Mouse (Mus musculus): ENCODE results near the gene Wiz. TPM values are rescaled to one million over a fixed set of nuclear protein-coding genes. Genes with fewer than 3 reads are reported as not detected.

Gene Wiz
- total RNA-seq, 2 experiments from 2014 or later = 52.3 to 53.2 TPM

DNA sequence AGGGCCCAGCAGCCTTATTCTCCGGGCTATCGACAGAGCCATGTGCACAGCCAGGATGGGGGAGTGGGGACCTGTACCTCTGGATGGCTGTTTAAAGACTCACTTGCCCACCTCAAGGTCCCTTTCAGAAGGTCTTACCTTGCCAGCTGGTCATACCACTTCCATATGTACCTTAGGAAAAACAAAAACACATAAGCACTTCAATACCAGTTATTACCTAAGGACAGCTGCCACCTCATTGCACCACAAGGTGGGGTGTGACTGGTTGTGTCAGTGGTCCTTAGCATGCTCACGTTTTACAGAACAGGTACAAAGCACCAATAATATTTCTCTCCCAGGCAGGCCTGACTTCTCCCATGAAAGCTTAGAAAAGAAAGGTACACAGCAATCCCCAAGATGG, 71.5 kb downstream of the Wiz start:
- no peak for DNase-seq (ENCODE audit: low spot score in 2 of 2)
- intact Hi-C loops (cut with DNase I) = no loop called here

DNA sequence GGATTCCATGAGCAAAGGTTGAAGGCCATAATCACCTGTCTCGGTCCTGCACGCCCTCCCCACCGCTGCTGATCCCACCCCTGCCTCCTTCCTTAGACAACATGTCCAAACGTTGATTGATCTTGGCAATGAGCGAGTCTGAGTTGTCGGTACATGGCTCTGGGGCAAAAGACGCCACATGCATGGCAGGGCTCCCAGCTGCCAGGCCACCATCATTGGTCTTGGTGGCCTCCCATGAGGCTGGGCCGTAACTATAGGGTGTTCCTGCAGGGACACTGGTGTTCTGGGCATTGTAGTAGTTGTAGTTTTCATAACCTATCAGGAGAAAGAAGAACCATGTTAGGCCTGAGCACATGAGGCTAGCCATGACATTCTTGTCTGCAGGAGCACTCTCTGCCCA, 72.2 kb downstream of the Wiz start:
- DNase-seq (ENCODE audit: low spot score in 2 of 2) = no peak
- intact Hi-C loops (cut with DNase I) = no loop called here

- intact Hi-C loops (cut with DNase I) = no loop called here
- no peak for DNase-seq (ENCODE audit: low spot score in 2 of 2)
Measured at GRCm38 (mm10) chr17:32315560-32315959, 73.7 kb downstream of the Wiz start.

- no peak for DNase-seq (ENCODE audit: low spot score in 2 of 2)
- intact Hi-C loops (cut with DNase I) = no loop called here
Measured at GRCm38 (mm10) chr17:32313892-32314291, 75.3 kb downstream of the Wiz start.

DNA sequence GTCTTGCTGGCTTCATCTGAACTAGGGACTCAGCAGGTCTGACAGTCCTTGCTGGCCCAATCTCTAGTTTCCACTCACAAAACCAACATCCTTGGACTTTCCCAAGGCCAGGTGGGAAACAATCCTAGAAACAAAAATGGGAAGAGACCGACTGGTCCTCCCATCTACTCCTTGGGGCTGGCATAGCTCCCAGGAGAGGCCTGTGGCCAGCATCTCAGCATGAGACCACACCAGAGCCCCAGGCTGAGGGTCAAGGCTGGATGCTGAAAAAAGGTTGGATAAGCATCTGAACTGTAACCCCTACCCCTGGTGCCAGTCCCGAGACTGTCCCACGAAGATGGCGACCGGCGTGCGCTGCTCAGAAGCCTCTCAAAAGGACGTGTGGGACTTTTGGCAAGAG, 76.4 kb downstream of the Wiz start:
- intact Hi-C loops (cut with DNase I) = no loop called here
- DNase-seq (ENCODE audit: low spot score in 2 of 2) = no peak

DNA sequence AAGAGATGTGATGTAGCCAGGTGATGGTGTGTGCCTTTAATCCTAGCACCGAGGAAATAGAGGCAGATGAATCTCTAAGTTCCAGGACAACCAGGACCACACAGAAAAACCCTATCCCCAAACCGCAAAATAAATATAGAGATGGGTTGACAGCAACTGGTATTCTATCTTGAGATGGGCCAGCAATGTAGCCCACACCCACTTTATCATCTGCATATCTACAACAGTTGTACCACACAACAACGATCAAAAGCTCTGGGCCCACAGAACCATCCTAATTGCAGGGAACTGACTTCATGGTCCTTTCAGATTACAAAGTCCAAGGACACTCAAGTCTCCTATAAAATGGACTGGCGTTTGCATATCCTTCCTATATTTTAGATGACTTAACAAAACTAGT, 81.3 kb downstream of the Wiz start:
- DNase-seq (ENCODE audit: low spot score in 2 of 2) = no peak
- intact Hi-C loops (cut with DNase I) = no loop called here

Small RNA genes lying within 50 kb of the gene (microRNA-seq; reads per million reads assigned to microRNA genes)
- gene Gm22201 = not detected

Other genes with a start within 250 kb of the Wiz start
- 10 to 100 TPM in 1 of 2 experiments, 1 to 10 TPM in 1; 7.7 to 10.8 TPM for gene Notch3, start 222.6 kb downstream of the Wiz start, total RNA-seq (2021)
- gene Ephx3, start 199.9 kb downstream of the Wiz start, total RNA-seq (2021) = under 1 TPM; 0.27 to 0.37 TPM
- gene Brd4, start 104.7 kb downstream of the Wiz start, total RNA-seq (2021) = 100 to 1,000 TPM; 103 to 147 TPM
- 100 to 1,000 TPM in 1 of 2 experiments, 10 to 100 TPM in 1; 64.3 to 120 TPM for gene Akap8, start 68.2 kb downstream of the Wiz start, total RNA-seq (2021)
- gene Akap8l, start 38.8 kb downstream of the Wiz start, total RNA-seq (2021) = 100 to 1,000 TPM; 155 to 294 TPM
- gene Rasal3, start 14.1 kb upstream of the Wiz start, total RNA-seq (2021) = 1 to 10 TPM; 2.6 to 3.4 TPM
- gene Pglyrp2, start 34.7 kb upstream of the Wiz start, total RNA-seq (2021) = not detected
- gene Cyp4f39, start 63.3 kb upstream of the Wiz start, total RNA-seq (2021) = not detected
- gene Cyp4f17, start 116.6 kb upstream of the Wiz start, total RNA-seq (2021) = 1 to 10 TPM; 3.0 to 4.4 TPM
- gene Cyp4f16, start 147.1 kb upstream of the Wiz start, total RNA-seq (2021) = 1 to 10 TPM; 4.4 to 4.6 TPM
- gene Cyp4f37, start 231.9 kb upstream of the Wiz start, total RNA-seq (2021) = not detected